ENCODE assay signal across 18 mouse cellular contexts in genomic region chr7:78376875-78377274, GRCm38 (mm10).
DNase-seq lines count a peak whose midpoint lies in the region; ATAC-seq lines count a peak whose summit lies in the region.
"Had no signal": no experiment of that assay in that cellular context is flagged by ENCODE, and none has a peak within 500 bp of the region (broad histone marks: within the 10 kb centered on the region; RNA-seq: fewer than 3 reads in every experiment).

No protein-coding gene starts in this region.

- no peaks in the 10 kb centered on the region for H3K36me3 ChIP-seq in forebrain, embryonic 14.5 days (ENCODE audit: control insufficient read depth, insufficient read depth, low read length)
- H3K36me3 ChIP-seq in forebrain, embryonic 12.5 days (replicated peaks), result no peaks in the 10 kb centered on the region
- H3K36me3 ChIP-seq: embryonic facial prominence, embryonic 10.5 days; heart, embryonic 13.5 days; hindbrain, embryonic 15.5 days had no signal

- no peak overlapping the region for H3K27ac ChIP-seq in forebrain, embryonic 14.5 days (ENCODE audit: low read depth, low read length)
- H3K27ac ChIP-seq in forebrain, embryonic 12.5 days, result no peak overlapping the region
- H3K27ac ChIP-seq: embryonic facial prominence, embryonic 10.5 days; heart, embryonic 13.5 days; hindbrain, embryonic 15.5 days had no signal

- no peaks in the 10 kb centered on the region for H3K27me3 ChIP-seq in forebrain, embryonic 14.5 days (replicated peaks; ENCODE audit: control insufficient read depth, insufficient read depth, low read length)
- no peaks in the 10 kb centered on the region for H3K27me3 ChIP-seq in forebrain, embryonic 12.5 days
- H3K27me3 ChIP-seq: CH12.LX; heart, embryonic 13.5 days; hindbrain, embryonic 15.5 days had no signal

- H3K4me3 ChIP-seq in forebrain, embryonic 14.5 days (ENCODE audit: low read depth, low read length), result no peak overlapping the region
- H3K4me3 ChIP-seq in forebrain, embryonic 12.5 days (replicated peaks), result no peak overlapping the region
- H3K4me3 ChIP-seq: embryonic facial prominence, embryonic 10.5 days; heart, embryonic 13.5 days; hindbrain, embryonic 15.5 days had no signal

- H3K4me1 ChIP-seq in forebrain, embryonic 14.5 days (ENCODE audit: control insufficient read depth, insufficient read depth, low read length), result no peaks in the 10 kb centered on the region
- H3K4me1 ChIP-seq in forebrain, embryonic 12.5 days, result no peaks in the 10 kb centered on the region
- H3K4me1 ChIP-seq: embryonic facial prominence, embryonic 10.5 days; hindbrain, embryonic 15.5 days had no signal

- no peak for ATAC-seq in forebrain, embryonic 14.5 days
- ATAC-seq in forebrain, embryonic 12.5 days (ENCODE audit: low FRiP score), result no peak
- ATAC-seq: intestine, embryonic 16.5 days had no signal

- DNase-seq in forebrain, embryonic 14.5 days (ENCODE audit: low spot score), result peak; percentile 40
- DNase-seq in retina, postnatal 1 day, result peak; percentile 3
- no peak for DNase-seq in retina, embryonic 14.5 days (ENCODE audit: low spot score)
- peak; percentile 47 for DNase-seq in fat pad, adult 2 months (ENCODE audit: extremely low read depth, low read depth, low spot score)
- no peak for DNase-seq in gastrocnemius, adult 8-10 months (ENCODE audit: low spot score in 2 of 2)
- DNase-seq: adrenal gland, adult 8-10 months; adrenal gland, postnatal 36 days; cerebellum, adult 11-12 months; cerebellum, postnatal 10 days; gastrocnemius, postnatal 10 days; heart, postnatal 36 days; kidney, adult 2 months had no signal

- H3K9ac ChIP-seq in forebrain, embryonic 14.5 days (ENCODE audit: low read length), result no peak overlapping the region
- no peak overlapping the region for H3K9ac ChIP-seq in forebrain, embryonic 12.5 days
- H3K9ac ChIP-seq: heart, embryonic 13.5 days; hindbrain, embryonic 15.5 days had no signal

- H3K4me2 ChIP-seq in forebrain, embryonic 14.5 days (ENCODE audit: low read length), result no peak overlapping the region
- H3K4me2 ChIP-seq in forebrain, embryonic 12.5 days, result no peak overlapping the region
- H3K4me2 ChIP-seq: heart, embryonic 13.5 days; hindbrain, embryonic 15.5 days had no signal

- no peaks in the 10 kb centered on the region for H3K9me3 ChIP-seq in forebrain, embryonic 14.5 days (replicated peaks; ENCODE audit: control insufficient read depth, low read length)
- H3K9me3 ChIP-seq in forebrain, embryonic 12.5 days, result no peaks in the 10 kb centered on the region
- H3K9me3 ChIP-seq: embryonic facial prominence, embryonic 10.5 days; heart, embryonic 13.5 days; hindbrain, embryonic 15.5 days had no signal

- WGBS in forebrain, embryonic 14.5 days, result 69% methylated on average over 4 of the region's 4 CpGs
- WGBS in forebrain, embryonic 12.5 days, result 74% methylated on average over 4 of the region's 4 CpGs

Comparison
In these comparisons a context has a peak if more than half of its experiments do, and no peak if none do; other contexts are left out.
1. DNase-seq: peak in forebrain, embryonic 14.5 days (single experiment), retina, postnatal 1 day (single experiment) and fat pad, adult 2 months (single experiment); none in retina, embryonic 14.5 days (single experiment) and gastrocnemius, adult 8-10 months (0 of 2).